Mouse (Mus musculus) kidney, postnatal 36 days (tissue): ENCODE data around the gene 9930021J03Rik.

ENCODE experiments used
- DNase-seq, 2 experiments: peaks; one replicate each; pipeline ENCODE4 v3.0.0; 2021 to 2022; ENCODE audit warnings: mixed read lengths in 2 of 2

The 9930021J03Rik gene

GRCm38 (mm10) chr19:29805917-29806785 is at the start of gene 9930021J03Rik:
Gene 9930021J03Rik (minus strand): TSS chr19:29805989.
- peak; percentile 98 to 99 for DNase-seq

GRCm38 (mm10) chr19:29853711-29854110 is 47.9 kb upstream of the 9930021J03Rik start:
- no peak for DNase-seq

GRCm38 (mm10) chr19:29851036-29851690 is 45.4 kb upstream of the 9930021J03Rik start:
- no peak for DNase-seq

DNA sequence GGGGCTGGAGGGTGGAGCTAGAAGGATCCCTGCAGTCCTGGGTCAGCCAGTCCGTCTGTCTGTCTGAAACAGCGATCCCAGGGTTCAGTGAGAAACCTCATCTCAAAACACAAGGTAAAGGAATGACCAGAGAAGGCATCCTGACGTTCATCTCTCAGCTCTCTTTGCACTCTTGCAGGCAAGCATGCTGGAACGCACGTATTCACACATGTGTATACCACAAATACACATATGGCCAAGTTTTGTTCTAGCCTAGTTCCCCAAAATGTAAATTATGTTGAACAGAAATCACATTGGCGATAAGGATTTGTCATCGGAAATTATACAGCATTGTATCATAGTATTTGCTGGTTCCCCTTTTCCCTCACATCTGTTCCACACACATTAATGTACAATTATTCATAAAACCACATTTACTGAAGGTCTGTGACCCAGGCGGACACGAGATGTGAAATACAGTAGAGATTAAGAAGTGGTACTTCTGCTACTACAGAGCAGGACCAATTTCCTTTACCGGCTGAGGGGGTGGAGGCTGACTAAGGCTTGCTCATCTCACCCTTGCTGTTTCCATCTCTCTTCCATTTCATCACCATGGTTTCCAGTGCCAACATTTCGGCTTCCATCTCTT is 44.2 kb upstream of the 9930021J03Rik start:
- DNase-seq, result no peak

GRCm38 (mm10) chr19:29844036-29844661 is 38.4 kb upstream of the 9930021J03Rik start:
- no peak for DNase-seq

- no peak for DNase-seq
Observed at GRCm38 (mm10) chr19:29843641-29844035, 37.8 kb upstream of the 9930021J03Rik start.

- peak; percentile 10 to 30 for DNase-seq
Observed at GRCm38 (mm10) chr19:29842973-29843372, 37.2 kb upstream of the 9930021J03Rik start.

DNA sequence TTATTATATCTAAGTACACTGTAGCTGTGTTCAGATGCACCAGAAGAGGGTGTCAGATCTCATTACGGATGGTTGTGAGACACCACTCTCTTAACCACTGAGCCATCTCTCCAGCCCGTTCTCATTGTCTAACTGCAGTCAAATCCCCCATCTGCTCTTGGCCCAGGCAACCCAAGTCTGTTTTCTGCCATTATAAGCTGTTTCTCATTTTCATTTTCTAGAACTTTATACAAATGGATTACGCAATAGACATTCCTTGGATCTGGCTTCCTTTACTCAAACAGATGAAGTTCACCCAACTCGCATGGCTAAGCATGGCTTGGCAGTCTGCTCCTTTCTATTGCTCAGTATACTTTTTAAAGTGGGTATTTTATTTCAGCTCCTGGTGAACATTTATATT is 34.9 kb upstream of the 9930021J03Rik start:
- DNase-seq, result peak in 1 of 2 experiments; percentile 27

- no peak for DNase-seq
Observed at GRCm38 (mm10) chr19:29838636-29839135, 32.9 kb upstream of the 9930021J03Rik start.

DNA sequence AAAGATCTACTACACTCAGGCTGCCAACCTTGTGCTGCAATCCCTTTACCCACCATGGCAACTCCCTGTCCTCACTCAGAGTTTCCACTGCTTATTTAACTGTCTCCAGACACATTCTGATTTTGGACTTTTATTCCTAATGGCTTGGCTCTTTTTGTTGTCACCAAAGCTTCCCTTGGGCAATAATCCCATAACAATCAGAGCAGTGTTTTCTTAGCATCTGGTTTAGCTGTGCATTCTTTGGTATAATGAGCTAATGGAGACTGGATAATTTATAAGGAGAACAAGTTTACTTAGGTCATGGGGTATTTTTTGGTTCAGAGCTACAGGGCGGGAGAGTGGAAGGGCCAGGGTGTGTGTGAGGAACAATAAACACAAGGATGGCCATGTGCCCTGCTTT is 32.4 kb upstream of the 9930021J03Rik start:
- no peak for DNase-seq

DNA sequence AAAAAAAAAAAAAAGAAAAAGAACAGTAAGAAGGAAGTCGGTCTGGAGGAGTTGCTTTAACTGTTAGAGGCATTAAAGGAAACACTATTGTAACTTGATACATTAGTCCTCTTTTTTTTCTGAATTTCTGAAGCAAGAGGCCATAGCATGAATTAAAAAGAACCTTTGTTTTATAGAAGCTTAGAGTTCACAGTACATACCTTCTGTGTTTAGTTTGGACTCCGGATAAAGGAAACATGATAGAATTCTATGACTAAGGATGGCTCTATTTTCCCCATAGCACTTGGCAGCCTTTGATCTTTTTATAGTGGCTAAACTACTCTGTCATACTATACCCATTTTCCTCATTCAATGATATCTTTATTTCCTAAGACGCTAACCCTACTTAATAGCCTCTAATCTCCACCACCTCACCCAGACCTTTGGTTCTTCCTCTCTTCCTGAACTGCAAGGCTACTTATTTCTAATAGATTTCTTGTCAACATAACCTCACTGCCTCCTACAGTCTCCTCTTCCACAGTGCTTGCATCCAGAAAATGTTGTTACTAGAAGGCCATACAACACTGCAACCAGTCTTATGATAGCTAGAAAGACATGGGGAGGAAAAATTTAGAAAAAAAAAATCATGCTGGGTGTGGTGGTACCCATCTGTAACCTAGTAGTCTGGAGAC is 29.7 kb upstream of the 9930021J03Rik start:
- no peak for DNase-seq

- no peak for DNase-seq
Observed at GRCm38 (mm10) chr19:29830911-29831310, 25.1 kb upstream of the 9930021J03Rik start.

DNA sequence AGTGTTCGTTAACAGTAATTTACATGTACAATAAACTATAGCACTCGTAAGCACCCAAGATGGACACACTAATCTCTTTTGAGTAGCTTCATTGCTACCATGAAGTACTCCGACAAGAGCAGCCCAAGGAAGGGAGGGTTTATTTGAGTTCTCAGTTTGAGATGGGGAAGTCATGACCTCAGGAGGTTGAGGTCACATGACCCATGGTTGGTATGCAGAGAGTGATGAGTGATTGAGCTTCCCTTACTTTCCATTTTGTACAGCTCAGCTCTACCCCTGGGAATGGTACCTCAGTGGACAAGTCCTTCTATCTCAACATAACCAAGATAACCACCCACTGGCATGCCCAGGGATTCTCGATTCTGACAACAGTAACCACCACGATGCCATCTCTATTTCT is 22.8 kb upstream of the 9930021J03Rik start:
- DNase-seq, result no peak

DNA sequence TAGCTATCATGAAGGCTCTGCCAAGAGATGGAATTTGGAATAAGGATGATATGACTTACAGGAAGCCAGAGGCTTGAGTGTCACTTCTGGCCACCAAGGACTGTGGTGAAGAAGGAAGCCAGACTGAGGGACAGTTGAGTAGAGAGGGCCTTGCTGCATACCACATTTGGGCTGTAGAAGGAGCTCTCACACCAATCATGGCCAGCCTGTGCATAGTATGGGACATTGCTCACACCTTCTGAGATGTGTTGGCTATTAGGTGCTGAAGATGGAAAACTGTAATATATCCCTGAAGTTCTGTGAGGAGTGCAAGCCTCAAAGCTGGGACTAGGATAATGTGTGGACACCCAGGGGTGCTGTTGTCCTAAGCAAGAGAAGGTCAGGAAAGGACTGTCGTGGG is 20.9 kb upstream of the 9930021J03Rik start:
- peak; percentile 35 to 64 for DNase-seq

- DNase-seq, result no peak
Observed at GRCm38 (mm10) chr19:29825003-29825402, 19.2 kb upstream of the 9930021J03Rik start.

GRCm38 (mm10) chr19:29824034-29824700 is 18.4 kb upstream of the 9930021J03Rik start:
- DNase-seq, result peak; percentile 77 to 85

GRCm38 (mm10) chr19:29823456-29824010 is 17.7 kb upstream of the 9930021J03Rik start:
- peak; percentile 33 to 55 for DNase-seq

GRCm38 (mm10) chr19:29820966-29821365 is 15.2 kb upstream of the 9930021J03Rik start:
- DNase-seq, result peak; percentile 53 to 76

DNA sequence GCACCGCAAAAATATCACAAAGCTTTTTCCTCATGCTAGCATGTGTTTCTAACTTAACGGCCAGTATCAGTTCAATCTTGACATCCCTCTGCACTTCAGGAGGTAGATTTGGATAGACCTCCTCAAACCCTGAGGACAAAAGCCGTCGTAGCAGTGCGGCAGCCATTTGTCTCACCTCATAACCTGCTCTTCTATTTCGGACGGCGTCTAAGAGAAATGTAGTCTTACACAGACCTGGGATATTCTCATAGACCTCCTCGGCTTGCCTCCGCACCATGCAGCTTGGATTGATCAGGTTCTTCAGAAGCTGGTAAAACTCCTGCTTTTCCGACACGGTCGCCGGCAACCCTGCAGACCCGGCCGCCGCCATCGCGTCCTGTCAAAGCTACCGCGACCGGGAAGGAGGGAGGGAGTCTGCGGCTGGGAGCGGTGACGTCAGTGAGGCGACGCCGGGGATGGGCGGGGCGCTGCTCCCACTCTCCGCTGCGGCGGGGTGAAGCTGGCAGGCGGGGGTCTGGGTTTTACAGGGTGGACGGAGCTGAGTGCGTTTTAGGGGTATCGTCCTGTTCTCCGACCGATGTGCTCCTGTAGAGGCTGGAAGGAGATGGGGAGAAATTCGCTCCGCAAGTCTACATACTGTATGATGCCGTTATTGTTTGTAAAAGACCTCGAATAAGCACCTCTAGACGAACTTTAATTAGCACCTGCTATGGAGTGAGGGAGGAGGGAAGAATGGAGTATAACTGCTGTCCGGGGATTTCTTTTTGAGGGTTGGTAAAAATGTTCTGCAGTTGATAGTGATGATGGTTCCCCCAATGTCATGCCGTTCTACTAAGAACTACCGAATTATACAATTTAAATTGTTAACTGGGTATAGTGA is 7.0 kb upstream of the 9930021J03Rik start, which contains the start of gene Ranbp6:
Gene Ranbp6 (minus strand): TSS at position 394 of the 880 bp plus-strand sequence.
- DNase-seq, result peak; percentile 92 to 96

GRCm38 (mm10) chr19:29810022-29810421 is 4.2 kb upstream of the 9930021J03Rik start:
- DNase-seq, result no peak
